Mouse (Mus musculus): Measurements from ENCODE around the gene Dgke. TPM values are rescaled to one million over a fixed set of nuclear protein-coding genes. Genes with fewer than 3 reads are reported as not detected.
A peak's percentile ranks its signal among the peaks of the same experiment; 100 is the strongest.

Dgke gene
- polyA plus RNA-seq, 1 experiment, result 1.7 TPM

- no peak for TF ChIP-seq GATA1 (IDR thresholded peaks at IDR 0.05; ENCODE audit: low read length)
Measured at GRCm38 (mm10) chr11:89055931-89056690, 10.5 kb downstream of the Dgke start.

DNA sequence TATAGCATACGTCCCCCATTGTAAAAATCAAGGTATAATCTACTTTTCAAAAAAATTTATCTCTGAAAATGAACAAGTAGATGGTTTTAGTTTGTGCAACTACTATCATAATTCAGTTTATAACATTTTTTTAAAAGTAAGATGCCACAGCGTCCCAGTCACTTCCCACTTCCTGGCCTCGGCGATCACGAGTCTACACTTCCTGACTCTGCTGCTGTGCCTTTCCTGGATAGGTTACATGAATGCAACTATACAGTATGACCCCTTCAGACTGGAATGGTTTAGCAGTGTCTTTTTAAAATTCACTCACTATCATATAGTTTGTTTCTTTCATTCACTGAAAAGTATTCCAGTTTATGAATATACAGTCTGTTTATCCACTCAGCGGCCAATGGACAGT lies 14.9 kb downstream of the Dgke start:
- TF ChIP-seq GATA1 (IDR thresholded peaks at IDR 0.05; ENCODE audit: low read length), result no peak

- no peak for TF ChIP-seq GATA1 (IDR thresholded peaks at IDR 0.05; ENCODE audit: low read length)
Measured at GRCm38 (mm10) chr11:89046021-89046420, 20.6 kb downstream of the Dgke start.

DNA sequence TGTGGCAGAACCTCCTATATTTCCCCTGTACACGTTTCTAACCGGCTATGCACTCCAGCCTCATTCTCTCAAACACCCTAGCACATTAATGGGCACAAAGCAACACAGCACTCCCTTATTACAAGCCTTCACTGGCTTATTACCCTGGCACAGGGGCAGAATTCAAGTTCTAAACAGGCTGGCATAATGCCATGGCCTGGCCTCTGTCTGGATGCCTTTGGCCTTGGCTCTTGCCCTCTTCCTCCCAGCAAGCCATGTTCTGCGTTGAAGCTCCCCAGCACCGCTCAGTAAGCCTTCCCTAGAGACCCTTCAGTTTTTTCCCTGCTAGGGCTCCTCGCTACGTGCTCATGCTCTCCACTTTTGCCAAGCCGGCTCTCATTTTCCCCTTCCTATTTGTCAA lies 23.6 kb downstream of the Dgke start:
- no peak for TF ChIP-seq GATA1 (IDR thresholded peaks at IDR 0.05; ENCODE audit: low read length)

GRCm38 (mm10) chr11:89039325-89039724 lies 27.3 kb downstream of the Dgke start:
- no peak for TF ChIP-seq GATA1 (IDR thresholded peaks at IDR 0.05; ENCODE audit: low read length)

DNA sequence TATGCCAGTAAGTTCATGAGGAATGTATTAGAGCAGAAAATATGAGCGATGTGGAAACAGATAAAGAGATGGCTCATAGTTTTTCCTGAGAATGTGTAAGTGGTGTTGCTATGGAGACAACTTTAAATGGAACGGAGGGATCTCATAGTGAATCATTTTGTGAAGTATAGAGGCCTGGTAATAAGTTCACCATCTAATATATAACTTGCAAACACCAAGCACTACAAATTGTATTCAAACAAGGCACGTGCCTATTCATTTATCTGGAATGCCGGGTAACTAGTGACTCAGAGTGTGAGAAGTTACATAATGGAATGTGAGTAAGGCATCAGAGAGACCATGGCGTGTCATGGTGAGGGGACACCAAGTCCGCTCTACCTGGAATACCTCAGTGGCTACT lies 28.2 kb downstream of the Dgke start:
- TF ChIP-seq GATA1 (IDR thresholded peaks at IDR 0.05; ENCODE audit: low read length), result no peak

- no peak for TF ChIP-seq GATA1 (IDR thresholded peaks at IDR 0.05; ENCODE audit: low read length)
Measured at GRCm38 (mm10) chr11:89035552-89035951, 31.1 kb downstream of the Dgke start.

DNA sequence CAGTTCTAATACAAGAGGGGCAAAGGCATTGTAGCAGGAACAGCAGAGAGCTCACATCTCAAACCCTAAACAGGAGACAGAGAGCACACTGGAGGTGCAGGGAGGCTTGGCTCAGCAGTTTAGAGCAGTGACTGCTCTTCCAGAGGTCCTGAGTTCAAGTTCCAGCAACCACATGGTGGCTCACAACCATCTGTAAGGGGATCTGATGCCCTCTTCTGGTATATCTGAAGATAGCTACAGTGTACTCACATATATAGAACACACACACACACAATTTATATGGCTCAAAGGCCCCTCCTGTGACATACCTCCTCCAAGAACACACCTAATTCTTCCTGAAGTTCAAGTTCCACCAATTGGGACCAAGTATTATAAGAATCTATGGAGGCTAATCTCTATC lies 32.1 kb downstream of the Dgke start:
- no peak for TF ChIP-seq GATA1 (IDR thresholded peaks at IDR 0.05; ENCODE audit: low read length)

- TF ChIP-seq GATA1 (IDR thresholded peaks at IDR 0.05; ENCODE audit: low read length), result no peak
Measured at GRCm38 (mm10) chr11:89031189-89031588, 35.5 kb downstream of the Dgke start.

DNA sequence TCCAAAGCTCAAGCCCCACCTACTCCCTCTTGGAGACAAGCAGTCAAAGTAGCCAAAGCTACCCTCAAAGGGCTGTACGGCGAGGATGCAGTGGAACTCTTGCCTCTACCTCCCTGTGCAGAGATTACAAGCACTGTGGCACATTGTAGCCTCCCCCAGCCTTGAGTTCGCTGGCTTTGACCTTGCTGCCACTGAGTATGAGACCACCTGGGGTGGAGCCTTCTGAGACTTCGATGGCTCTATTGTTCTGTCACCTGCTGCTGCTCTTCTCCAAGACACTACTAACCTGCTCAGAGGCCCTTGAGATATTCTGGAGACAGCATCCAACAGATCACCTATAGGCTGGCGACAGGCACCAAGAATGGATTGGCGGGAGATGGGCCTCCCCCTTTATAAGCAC lies 36.1 kb downstream of the Dgke start:
- TF ChIP-seq GATA1 (IDR thresholded peaks at IDR 0.05; ENCODE audit: low read length), result no peak

GRCm38 (mm10) chr11:89028871-89029405 lies 37.7 kb downstream of the Dgke start:
- peak; percentile 78 for TF ChIP-seq GATA1 (IDR thresholded peaks at IDR 0.05; ENCODE audit: low read length)

GRCm38 (mm10) chr11:89027955-89028361 lies 38.7 kb downstream of the Dgke start:
- no peak for TF ChIP-seq GATA1 (IDR thresholded peaks at IDR 0.05; ENCODE audit: low read length)

GRCm38 (mm10) chr11:89026117-89026516 lies 40.5 kb downstream of the Dgke start:
- no peak for TF ChIP-seq GATA1 (IDR thresholded peaks at IDR 0.05; ENCODE audit: low read length)

GRCm38 (mm10) chr11:89025603-89026002 lies 41.0 kb downstream of the Dgke start:
- no peak for TF ChIP-seq GATA1 (IDR thresholded peaks at IDR 0.05; ENCODE audit: low read length)

- no peak for TF ChIP-seq GATA1 (IDR thresholded peaks at IDR 0.05; ENCODE audit: low read length)
Measured at GRCm38 (mm10) chr11:89024181-89024881, 42.3 kb downstream of the Dgke start.

- TF ChIP-seq GATA1 (IDR thresholded peaks at IDR 0.05; ENCODE audit: low read length), result no peak
Measured at GRCm38 (mm10) chr11:89023477-89023876, 43.2 kb downstream of the Dgke start.

All from G1E-ER4 (cell line).